Comparison of ENCODE assay signal across 20 mouse cellular contexts in the genomic region with DNA sequence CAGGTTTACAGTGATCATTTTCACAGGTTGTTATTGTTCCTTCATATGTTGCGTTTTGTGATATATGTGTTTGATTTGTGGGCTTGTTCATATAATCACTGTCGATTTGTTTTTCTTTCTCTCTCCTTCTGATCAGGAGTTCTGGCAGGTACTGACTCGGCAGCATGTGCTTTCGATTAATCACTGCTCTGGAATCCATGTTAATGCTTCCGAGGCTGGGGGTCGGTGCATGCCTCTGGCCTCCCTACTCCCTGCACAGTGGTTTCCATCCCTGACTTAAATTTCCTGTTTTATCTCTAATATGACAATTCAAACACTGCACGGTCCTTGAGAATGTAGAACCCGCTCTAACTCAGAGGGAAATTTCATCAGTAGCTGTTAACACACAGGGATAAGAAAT. TPM values are rescaled to one million over a fixed set of nuclear protein-coding genes. Genes with fewer than 3 reads are reported as not detected.
A peak's percentile ranks its signal among the peaks of the same experiment; 100 is the strongest.
DNase-seq lines count a peak whose midpoint lies in the region; ATAC-seq and TF ChIP-seq lines count a peak whose summit lies in the region.
"Had no signal": no experiment of that assay in that cellular context is flagged by ENCODE, and none has a peak within 500 bp of the region (broad histone marks: within the 10 kb centered on the region; RNA-seq: fewer than 3 reads in every experiment).

No protein-coding gene starts in this region.

- peaks cover 6% of the 10 kb centered on the region; the same call in 1 of the 2 replicates for H3K36me3 ChIP-seq in kidney, embryonic 14.5 days (ENCODE audit: control insufficient read depth, insufficient read depth, low read length)
- H3K36me3 ChIP-seq in embryonic facial prominence, embryonic 15.5 days: peaks cover 7% of the 10 kb centered on the region
- H3K36me3 ChIP-seq in limb, embryonic 13.5 days: peaks cover 21% of the 10 kb centered on the region

- no peak overlapping the region for H3K27ac ChIP-seq in kidney, embryonic 14.5 days (ENCODE audit: low read depth, low read length)
- H3K27ac ChIP-seq in embryonic facial prominence, embryonic 15.5 days (replicated peaks): no peak overlapping the region
- no peak overlapping the region for H3K27ac ChIP-seq in limb, embryonic 13.5 days
- H3K27ac ChIP-seq in left cerebral cortex, adult 2 months: no peak overlapping the region
- H3K27ac ChIP-seq: hindbrain, postnatal 0 days; midbrain, embryonic 13.5 days; neural tube, embryonic 13.5 days had no signal

- no peak overlapping the region for H3K4me3 ChIP-seq in kidney, embryonic 14.5 days (ENCODE audit: low read length)
- H3K4me3 ChIP-seq in embryonic facial prominence, embryonic 15.5 days (replicated peaks): no peak overlapping the region
- H3K4me3 ChIP-seq in limb, embryonic 13.5 days: no peak overlapping the region
- no peak overlapping the region for H3K4me3 ChIP-seq in left cerebral cortex, adult 2 months
- H3K4me3 ChIP-seq: erythroblast, embryonic 14.5 days; midbrain, embryonic 13.5 days; neural tube, embryonic 13.5 days had no signal

- H3K9me3 ChIP-seq in kidney, embryonic 14.5 days (ENCODE audit: control insufficient read depth, low read length): 0 out of 2 replicates have a peak, but pooled peaks cover 4% of the 10 kb centered on the region
- no peaks in the 10 kb centered on the region for H3K9me3 ChIP-seq in embryonic facial prominence, embryonic 15.5 days (replicated peaks)
- H3K9me3 ChIP-seq in limb, embryonic 13.5 days: no peaks in the 10 kb centered on the region
- H3K9me3 ChIP-seq: midbrain, embryonic 13.5 days; neural tube, embryonic 13.5 days had no signal

- 39% methylated on average over 8 of the region's 8 CpGs for WGBS in kidney, embryonic 14.5 days
- 26% methylated on average over 8 of the region's 8 CpGs for WGBS in embryonic facial prominence, embryonic 15.5 days
- 26% methylated on average over 8 of the region's 8 CpGs for WGBS in limb, embryonic 13.5 days

- no peak overlapping the region for H3K9ac ChIP-seq in kidney, embryonic 14.5 days (ENCODE audit: low read depth, low read length)
- no peak overlapping the region for H3K9ac ChIP-seq in embryonic facial prominence, embryonic 15.5 days
- H3K9ac ChIP-seq in limb, embryonic 13.5 days: no peak overlapping the region
- H3K9ac ChIP-seq: midbrain, embryonic 13.5 days; neural tube, embryonic 13.5 days had no signal

- no peaks in the 10 kb centered on the region for H3K27me3 ChIP-seq in kidney, embryonic 14.5 days (ENCODE audit: control insufficient read depth, insufficient read depth, low read length)
- H3K27me3 ChIP-seq in embryonic facial prominence, embryonic 15.5 days: no peaks in the 10 kb centered on the region
- H3K27me3 ChIP-seq in limb, embryonic 13.5 days: no peaks in the 10 kb centered on the region
- H3K27me3 ChIP-seq: CH12.LX; midbrain, embryonic 13.5 days; neural tube, embryonic 13.5 days had no signal

- H3K4me1 ChIP-seq in kidney, embryonic 14.5 days (ENCODE audit: control insufficient read depth, insufficient read depth, low read length): peaks cover 10% of the 10 kb centered on the region; the same call in 1 of the 2 replicates
- H3K4me1 ChIP-seq in embryonic facial prominence, embryonic 15.5 days: 0 out of 2 replicates have a peak, but pooled peaks cover 13% of the 10 kb centered on the region
- peaks cover 33% of the 10 kb centered on the region for H3K4me1 ChIP-seq in limb, embryonic 13.5 days

- ATAC-seq in kidney, embryonic 14.5 days (ENCODE audit: low FRiP score, low TSS enrichment): peak; percentile 61; the same call in 1 of the 2 replicates
- no peak for ATAC-seq in embryonic facial prominence, embryonic 15.5 days (ENCODE audit: insufficient number of reproducible peaks, low FRiP score, low TSS enrichment, low read depth)
- ATAC-seq in limb, embryonic 13.5 days (ENCODE audit: low FRiP score, low read depth): peak; percentile 70; the same call in 1 of the 2 replicates
- no peak for ATAC-seq in inflammation-experienced regulatory T-cells, adult 6 months
- ATAC-seq: hindbrain, postnatal 0 days; lung, postnatal 0 days; midbrain, embryonic 13.5 days had no signal

- no peak overlapping the region; the same call in 1 of the 2 replicates for H3K4me2 ChIP-seq in kidney, embryonic 14.5 days (replicated peaks; ENCODE audit: low read depth, low read length)
- 0 out of 2 replicates have a peak overlapping the region, but pooled peaks have one; percentile 22 for H3K4me2 ChIP-seq in embryonic facial prominence, embryonic 15.5 days (replicated peaks)
- peak overlapping the region; percentile 36 for H3K4me2 ChIP-seq in limb, embryonic 13.5 days (replicated peaks)
- H3K4me2 ChIP-seq: midbrain, embryonic 13.5 days; neural tube, embryonic 13.5 days had no signal

- DNase-seq in kidney, adult 18-20 months: no peak
- DNase-seq in embryo, embryonic 10.5 days (ENCODE audit: low spot score): peak; percentile 51
- no peak for DNase-seq in heart, postnatal 10 days
- DNase-seq in left cerebral cortex, adult 2 months (ENCODE audit: extremely low spot score in 1 of 2, low spot score in 2 of 2): no peak
- DNase-seq: cerebellum, adult 8-10 months; heart, adult 11 months; kidney, adult 8-10 months; left cerebral cortex, postnatal 4 days; right cerebral cortex, adult 18-20 months; thymus, postnatal 25 days had no signal

- intact Hi-C loops in heart, postnatal 10 days (cut with DNase I): no loop called here
- intact Hi-C loops in left cerebral cortex, adult 2 months (cut with DNase I): no loop called here

- no peak for TF ChIP-seq CTCF in left cerebral cortex, adult 2 months (IDR thresholded peaks at IDR 0.05)

RNA-seq across cellular contexts. Expression of a gene that starts 54.3 kb away (rescaled TPM):
- polyA plus RNA-seq in kidney, embryonic 14.5 days (2014; fragmentation: Nextera tagmentation; extraction: Ambion mirVana): 57.0 and 83.3 TPM in 2 replicates
- polyA plus RNA-seq in embryonic facial prominence, embryonic 15.5 days (2015; fragmentation: Nextera tagmentation; extraction: Ambion mirVana): 86.1 and 88.2 TPM in 2 replicates
- polyA plus RNA-seq in limb, embryonic 13.5 days (2015; fragmentation: Nextera tagmentation; extraction: Ambion mirVana): 93.9 and 96.5 TPM in 2 replicates
- 10 to 100 TPM; 25.9 to 26.4 TPM for total RNA-seq in heart, postnatal 10 days (2021)
- 10 to 100 TPM; 43.4 to 59.2 (median 56.3) TPM for polyA plus RNA-seq in inflammation-experienced regulatory T-cells, adult 6 months (2017; shearing (Covaris generic))
- 10 to 100 TPM; 85.2 to 89.9 TPM for total RNA-seq in left cerebral cortex, adult 2 months (2021)

Comparison
In these comparisons a context has a peak if more than half of its experiments do, and no peak if none do; other contexts are left out.
1. ATAC-seq: peak in kidney, embryonic 14.5 days (single experiment) and limb, embryonic 13.5 days (single experiment); none in embryonic facial prominence, embryonic 15.5 days (single experiment) and inflammation-experienced regulatory T-cells, adult 6 months (single experiment).